Mouse (Mus musculus): ENCODE measurements around the gene Ptges2. TPM values are rescaled to one million over a fixed set of nuclear protein-coding genes. Genes with fewer than 3 reads are reported as not detected.
A peak's percentile ranks its signal among the peaks of the same experiment; 100 is the strongest.

The Ptges2 gene
- polyA plus RNA-seq, 1 experiment from 2014 or later: 40.5 TPM

DNA sequence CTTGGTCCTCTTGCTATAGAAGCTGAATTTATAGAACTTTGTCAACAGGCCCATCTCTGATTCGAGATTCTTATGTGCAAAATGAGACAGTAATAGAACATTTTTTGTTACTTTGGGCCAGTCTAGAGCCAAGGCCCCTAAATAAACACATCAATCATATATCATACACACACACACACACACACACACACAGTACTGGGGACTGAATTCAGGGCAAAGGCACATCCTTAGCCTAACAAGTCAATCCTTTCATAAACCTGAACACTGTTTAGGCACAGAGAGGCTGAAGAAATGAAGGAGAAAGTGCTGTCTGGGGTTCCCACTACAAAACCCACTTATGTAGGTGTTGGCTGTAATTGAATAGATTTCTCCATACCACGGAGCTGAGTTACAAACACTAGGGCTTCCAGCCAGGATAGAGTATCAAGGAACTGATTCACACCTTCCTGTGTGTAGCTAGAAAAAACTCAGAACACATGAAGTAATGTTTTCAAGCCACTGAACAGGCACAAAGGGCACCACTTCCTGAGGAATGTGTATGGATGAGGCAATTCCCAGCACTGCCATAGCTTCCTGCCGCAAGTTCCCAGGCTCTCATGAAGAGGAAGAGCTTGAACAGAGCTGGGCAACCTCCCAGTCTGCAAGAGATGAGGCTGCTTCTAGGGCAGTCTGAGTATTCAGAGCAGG is 41.1 kb downstream of the Ptges2 start:
- H3K36me3 ChIP-seq: no peaks in the 10 kb centered on the region
- no peaks in the 10 kb centered on the region for H3K9me3 ChIP-seq
- H3K9ac ChIP-seq: no peak overlapping the region
- WGBS: 63% methylated on average over 3 of the region's 3 CpGs
- 0 out of 2 replicates have a peak overlapping the region, but pooled peaks have one; percentile 5 for H3K27ac ChIP-seq
- no peaks in the 10 kb centered on the region for H3K27me3 ChIP-seq (replicated peaks)
- no peak for ATAC-seq (ENCODE audit: low FRiP score, low read depth)
- H3K4me2 ChIP-seq (replicated peaks): no peak overlapping the region
- no peak overlapping the region for H3K4me3 ChIP-seq
- H3K4me1 ChIP-seq: peaks cover 21% of the 10 kb centered on the region

DNA sequence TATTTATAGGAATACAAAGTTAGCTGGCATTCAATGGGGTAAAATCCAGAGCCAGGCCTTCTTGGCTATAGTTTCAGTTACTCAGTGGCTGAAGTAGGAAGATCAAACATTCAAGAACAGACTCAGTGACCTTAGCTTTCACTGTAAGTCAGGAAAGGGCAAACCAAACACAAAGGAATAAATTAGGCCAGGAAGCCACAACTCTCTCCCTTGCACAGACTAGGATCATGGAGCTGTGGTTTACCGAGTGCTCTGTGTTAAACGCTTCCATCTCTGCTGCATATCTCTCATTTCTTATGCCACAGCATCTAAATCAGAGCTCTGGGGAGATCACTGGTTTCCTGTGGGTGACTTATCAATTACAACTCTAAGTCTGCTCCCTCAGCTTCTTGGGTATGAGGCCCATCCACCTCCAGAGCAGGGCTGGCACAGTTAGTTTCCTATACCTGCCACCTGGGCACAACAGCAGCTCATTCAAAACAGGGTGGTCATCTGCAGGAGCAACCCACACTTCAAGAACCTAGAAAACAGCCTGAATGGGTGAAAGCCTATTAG is 42.0 kb downstream of the Ptges2 start:
- ATAC-seq (ENCODE audit: low FRiP score, low read depth): no peak
- no peaks in the 10 kb centered on the region for H3K36me3 ChIP-seq
- no peak overlapping the region for H3K4me2 ChIP-seq (replicated peaks)
- peaks cover 21% of the 10 kb centered on the region for H3K4me1 ChIP-seq
- WGBS: 65% methylated on average over 2 of the region's 2 CpGs
- no peak overlapping the region for H3K27ac ChIP-seq
- H3K4me3 ChIP-seq: no peak overlapping the region
- no peaks in the 10 kb centered on the region for H3K27me3 ChIP-seq (replicated peaks)
- peak overlapping the region; percentile 5; the same call in 1 of the 2 replicates for H3K9ac ChIP-seq
- no peaks in the 10 kb centered on the region for H3K9me3 ChIP-seq

DNA sequence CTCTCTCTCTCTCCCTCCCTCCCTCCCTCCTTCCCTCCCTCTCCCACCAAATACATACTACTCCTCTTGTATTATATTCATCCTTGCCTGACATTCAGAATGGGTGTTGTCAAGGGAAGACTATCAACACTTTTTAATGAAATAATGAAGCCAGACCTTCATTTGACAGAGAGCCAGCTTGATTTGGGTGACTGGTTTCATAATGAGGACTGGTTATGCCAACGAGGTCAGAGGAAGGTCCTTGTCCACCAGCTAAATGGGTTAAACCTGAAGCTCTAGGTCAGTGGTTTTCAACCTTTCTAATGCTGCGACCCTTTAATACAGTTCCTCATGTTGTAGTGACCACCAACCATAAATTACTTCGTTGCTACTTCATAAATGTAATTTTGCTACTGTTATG is 43.0 kb downstream of the Ptges2 start:
- no peak overlapping the region for H3K4me3 ChIP-seq
- no peaks in the 10 kb centered on the region for H3K27me3 ChIP-seq (replicated peaks)
- ATAC-seq (ENCODE audit: low FRiP score, low read depth): no peak
- no peak overlapping the region for H3K4me2 ChIP-seq (replicated peaks)
- no peaks in the 10 kb centered on the region for H3K9me3 ChIP-seq
- 81% methylated on average over 3 of the region's 3 CpGs for WGBS
- peaks cover 21% of the 10 kb centered on the region for H3K4me1 ChIP-seq
- H3K9ac ChIP-seq: no peak overlapping the region
- no peaks in the 10 kb centered on the region for H3K36me3 ChIP-seq
- H3K27ac ChIP-seq: no peak overlapping the region

DNA sequence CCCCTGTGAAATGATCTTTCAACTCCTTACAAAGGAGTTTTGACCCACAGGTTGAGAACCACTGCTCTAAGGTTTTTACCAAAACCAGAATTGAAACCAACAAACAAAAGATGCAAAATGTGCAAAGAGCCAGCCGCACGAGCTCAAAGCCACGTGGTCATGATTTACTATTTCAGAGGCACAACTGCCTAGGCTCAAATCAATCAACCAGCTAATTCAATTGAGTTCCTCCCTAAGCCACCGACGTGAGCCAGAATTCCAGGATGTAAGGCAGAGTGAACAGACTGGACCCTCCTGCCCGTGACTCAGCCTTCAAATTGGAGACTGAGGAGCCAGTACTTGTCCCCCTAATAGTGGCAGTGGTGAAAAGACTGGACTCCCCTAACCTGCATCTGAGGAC is 43.5 kb downstream of the Ptges2 start:
- no peak overlapping the region for H3K4me2 ChIP-seq (replicated peaks)

DNA sequence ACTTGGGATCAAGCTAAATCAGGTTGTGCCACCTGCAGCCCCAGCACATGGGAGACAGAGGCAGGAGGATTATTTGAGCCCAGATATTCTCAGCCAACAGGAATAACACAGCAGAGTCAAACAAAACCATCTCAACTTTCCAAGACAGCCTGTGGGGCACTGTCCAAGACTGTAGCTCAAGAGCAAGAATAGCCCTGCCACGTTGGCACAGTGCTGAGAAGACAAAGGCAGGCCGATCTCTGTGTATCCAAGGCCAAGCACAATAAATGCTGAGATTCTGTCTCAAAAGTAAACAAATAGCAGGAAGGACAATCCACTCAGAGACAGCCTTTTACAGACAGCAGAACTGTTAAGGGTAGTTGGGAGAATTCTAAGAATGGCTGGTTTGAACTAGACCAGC is 44.5 kb downstream of the Ptges2 start:
- no peak for ATAC-seq (ENCODE audit: low FRiP score, low read depth)
- peak overlapping the region; percentile 7; the same call in 1 of the 2 replicates for H3K4me3 ChIP-seq
- H3K27me3 ChIP-seq (replicated peaks): no peaks in the 10 kb centered on the region
- WGBS: 46% methylated on average over 2 of the region's 2 CpGs
- peaks cover 21% of the 10 kb centered on the region for H3K4me1 ChIP-seq
- no peak overlapping the region for H3K9ac ChIP-seq
- no peak overlapping the region for H3K27ac ChIP-seq
- H3K4me2 ChIP-seq (replicated peaks): no peak overlapping the region
- H3K36me3 ChIP-seq: peaks cover 3% of the 10 kb centered on the region
- H3K9me3 ChIP-seq: no peaks in the 10 kb centered on the region

More for the DNA sequence above, 43.5 kb downstream of the Ptges2 start:
- H3K9me3 ChIP-seq: no peaks in the 10 kb centered on the region
- peaks cover 21% of the 10 kb centered on the region for H3K4me1 ChIP-seq
- WGBS: 29% methylated on average over 6 of the region's 6 CpGs
- ATAC-seq (ENCODE audit: low FRiP score, low read depth): no peak
- H3K27ac ChIP-seq: no peak overlapping the region
- H3K9ac ChIP-seq: no peak overlapping the region
- H3K27me3 ChIP-seq (replicated peaks): no peaks in the 10 kb centered on the region
- H3K36me3 ChIP-seq: no peaks in the 10 kb centered on the region
- no peak overlapping the region for H3K4me3 ChIP-seq

DNA sequence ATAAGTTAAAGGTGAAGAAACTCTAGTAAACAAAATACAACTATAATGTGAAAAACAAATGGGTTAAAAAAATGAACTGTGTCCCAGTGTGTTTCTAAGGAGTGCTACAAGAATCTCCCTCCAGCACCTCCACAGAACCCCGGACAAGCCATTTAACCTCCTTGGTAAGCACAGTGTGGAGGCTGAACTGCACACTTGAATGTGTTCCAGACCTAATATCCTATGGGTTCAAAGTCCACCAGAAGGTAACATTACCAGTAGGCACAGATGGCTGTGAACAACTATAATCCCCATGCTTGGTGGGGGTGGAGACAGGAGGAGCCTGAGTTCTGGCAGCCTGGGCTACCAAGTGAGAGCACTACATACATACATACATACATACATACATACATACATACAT is 44.9 kb downstream of the Ptges2 start:
- peaks cover 3% of the 10 kb centered on the region for H3K36me3 ChIP-seq
- H3K4me2 ChIP-seq (replicated peaks): no peak overlapping the region

DNA sequence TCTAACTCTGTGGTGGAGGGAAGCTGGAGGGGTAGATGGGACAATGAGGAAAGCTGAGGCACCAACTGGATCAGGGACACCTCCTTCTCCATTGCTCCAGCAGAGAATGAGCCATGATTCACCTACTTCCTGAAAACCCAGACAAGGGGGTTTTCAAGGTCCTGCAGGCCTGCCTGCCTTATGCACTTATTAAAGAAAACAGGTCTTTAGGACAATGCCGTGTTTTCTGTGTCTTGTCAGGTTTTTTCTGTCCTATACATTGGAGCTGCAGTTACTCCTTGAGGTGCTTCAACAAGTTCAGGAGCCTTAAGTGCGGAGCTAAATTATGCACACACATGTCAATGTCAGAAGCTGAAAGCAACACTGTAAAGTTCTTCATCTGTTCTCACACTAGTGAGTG is 45.9 kb downstream of the Ptges2 start:
- H3K4me2 ChIP-seq (replicated peaks): no peak overlapping the region
- H3K27ac ChIP-seq: no peak overlapping the region
- ATAC-seq (ENCODE audit: low FRiP score, low read depth): no peak
- no peak overlapping the region for H3K4me3 ChIP-seq
- 93% methylated on average over 2 of the region's 2 CpGs for WGBS
- H3K36me3 ChIP-seq: peaks cover 3% of the 10 kb centered on the region
- no peaks in the 10 kb centered on the region for H3K9me3 ChIP-seq
- H3K4me1 ChIP-seq: peaks cover 21% of the 10 kb centered on the region
- H3K9ac ChIP-seq: no peak overlapping the region
- no peaks in the 10 kb centered on the region for H3K27me3 ChIP-seq (replicated peaks)

More for the DNA sequence above, 44.9 kb downstream of the Ptges2 start:
- H3K27me3 ChIP-seq (replicated peaks): no peaks in the 10 kb centered on the region
- no peak overlapping the region for H3K27ac ChIP-seq
- no peak overlapping the region for H3K4me3 ChIP-seq
- H3K4me1 ChIP-seq: peaks cover 21% of the 10 kb centered on the region
- H3K9me3 ChIP-seq: no peaks in the 10 kb centered on the region
- 76% methylated on average over 1 of the region's 1 CpGs for WGBS
- ATAC-seq (ENCODE audit: low FRiP score, low read depth): no peak
- no peak overlapping the region for H3K9ac ChIP-seq

DNA sequence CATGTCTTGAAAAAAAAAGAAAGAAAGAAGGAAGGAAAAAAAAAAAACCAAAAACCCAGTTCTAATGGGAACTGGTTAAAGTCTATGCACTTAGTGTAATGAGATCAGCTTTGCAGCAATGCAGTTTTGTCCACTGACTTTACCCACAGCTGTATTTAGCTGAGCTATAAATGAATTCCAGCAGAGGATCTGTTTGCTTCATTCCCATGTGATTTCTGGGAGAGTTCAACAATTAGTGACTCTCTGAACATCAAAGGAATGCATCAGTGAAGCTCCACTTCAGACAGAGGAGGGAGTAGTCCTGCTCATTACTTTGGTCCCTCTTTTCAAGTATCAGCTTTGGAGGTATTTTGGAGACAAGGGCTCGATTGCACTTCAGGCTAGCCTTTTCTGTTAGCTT is 49.8 kb downstream of the Ptges2 start:
- Histone ChIP-seq H3K9me3 (no peaks in the 10 kb centered on the region), H3K27me3 (replicated peaks) (no peaks in the 10 kb centered on the region), H3K9ac (no peak overlapping the region), H3K4me1 (peaks cover 17% of the 10 kb centered on the region), H3K4me2 (replicated peaks) (no peak overlapping the region), H3K27ac (no peak overlapping the region), H3K36me3 (peaks cover 3% of the 10 kb centered on the region), H3K4me3 (no peak overlapping the region)
- WGBS: 90% methylated on average over 1 of the region's 1 CpGs
- ATAC-seq (ENCODE audit: low FRiP score, low read depth): no peak

DNA sequence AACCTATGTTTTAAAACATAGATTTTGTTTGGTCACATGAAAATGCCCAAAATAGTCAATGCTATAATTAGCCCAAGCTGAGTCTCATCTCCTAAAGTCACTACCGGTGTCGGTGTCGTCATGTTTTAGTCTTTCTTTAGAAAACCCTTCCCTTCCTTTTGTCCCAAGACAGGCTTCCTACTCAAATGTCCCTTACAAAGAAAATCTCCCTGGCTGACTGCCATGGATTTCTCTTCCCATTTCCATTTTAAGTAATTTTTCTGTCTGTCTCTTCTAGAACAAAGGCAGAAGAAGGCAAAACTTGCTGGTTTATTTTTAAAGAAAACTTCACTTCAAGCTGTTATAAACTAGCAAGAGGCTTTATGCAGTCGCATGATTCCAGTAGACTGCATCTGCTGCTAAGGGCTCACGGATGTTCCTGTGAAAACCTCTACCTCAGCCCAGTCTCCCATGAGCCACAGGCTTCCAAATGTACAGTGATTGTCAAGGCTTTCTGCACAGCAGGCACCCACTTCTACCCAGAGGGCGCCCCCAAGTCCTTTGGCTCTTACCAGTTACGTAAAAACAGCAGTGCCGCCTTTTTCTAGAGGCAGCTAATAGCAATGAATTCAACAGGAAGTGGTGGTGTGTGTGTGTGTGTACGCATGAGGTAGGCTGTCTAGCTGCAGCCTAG is 51.7 kb downstream of the Ptges2 start:
- no peak overlapping the region for H3K27ac ChIP-seq
- H3K36me3 ChIP-seq: peaks cover 3% of the 10 kb centered on the region
- H3K27me3 ChIP-seq (replicated peaks): no peaks in the 10 kb centered on the region
- H3K4me3 ChIP-seq: no peak overlapping the region
- H3K4me1 ChIP-seq: peaks cover 18% of the 10 kb centered on the region
- no peak for ATAC-seq (ENCODE audit: low FRiP score, low read depth)
- no peaks in the 10 kb centered on the region for H3K9me3 ChIP-seq
- H3K4me2 ChIP-seq (replicated peaks): no peak overlapping the region
- WGBS: 78% methylated on average over 9 of the region's 9 CpGs
- H3K9ac ChIP-seq: no peak overlapping the region

DNA sequence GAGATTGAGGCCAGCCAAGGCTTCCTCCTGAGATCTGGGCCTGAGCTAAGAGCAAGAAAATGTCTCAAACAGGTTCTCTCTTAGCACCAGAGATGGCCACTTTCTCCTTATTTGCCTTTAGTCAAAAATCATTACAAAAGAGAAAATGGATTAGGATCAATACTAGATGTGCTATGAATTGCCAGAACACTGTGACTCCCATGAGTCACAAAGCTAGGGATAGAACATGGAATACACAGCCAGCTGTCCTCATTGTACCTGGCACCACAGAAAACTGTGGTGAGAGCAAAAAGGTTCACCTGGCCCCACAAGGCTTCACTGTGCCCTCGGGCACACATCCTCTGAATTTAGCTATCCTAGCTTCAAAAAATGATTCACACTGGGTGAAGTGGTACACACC is 52.8 kb downstream of the Ptges2 start:
- no peak for ATAC-seq (ENCODE audit: low FRiP score, low read depth)
- Histone ChIP-seq H3K4me2 (replicated peaks) (no peak overlapping the region), H3K9ac (no peak overlapping the region), H3K9me3 (no peaks in the 10 kb centered on the region), H3K4me3 (no peak overlapping the region), H3K36me3 (peaks cover 3% of the 10 kb centered on the region), H3K4me1 (peaks cover 25% of the 10 kb centered on the region), H3K27me3 (replicated peaks) (no peaks in the 10 kb centered on the region), H3K27ac (no peak overlapping the region)
- WGBS: 92% methylated on average over 1 of the region's 1 CpGs

DNA sequence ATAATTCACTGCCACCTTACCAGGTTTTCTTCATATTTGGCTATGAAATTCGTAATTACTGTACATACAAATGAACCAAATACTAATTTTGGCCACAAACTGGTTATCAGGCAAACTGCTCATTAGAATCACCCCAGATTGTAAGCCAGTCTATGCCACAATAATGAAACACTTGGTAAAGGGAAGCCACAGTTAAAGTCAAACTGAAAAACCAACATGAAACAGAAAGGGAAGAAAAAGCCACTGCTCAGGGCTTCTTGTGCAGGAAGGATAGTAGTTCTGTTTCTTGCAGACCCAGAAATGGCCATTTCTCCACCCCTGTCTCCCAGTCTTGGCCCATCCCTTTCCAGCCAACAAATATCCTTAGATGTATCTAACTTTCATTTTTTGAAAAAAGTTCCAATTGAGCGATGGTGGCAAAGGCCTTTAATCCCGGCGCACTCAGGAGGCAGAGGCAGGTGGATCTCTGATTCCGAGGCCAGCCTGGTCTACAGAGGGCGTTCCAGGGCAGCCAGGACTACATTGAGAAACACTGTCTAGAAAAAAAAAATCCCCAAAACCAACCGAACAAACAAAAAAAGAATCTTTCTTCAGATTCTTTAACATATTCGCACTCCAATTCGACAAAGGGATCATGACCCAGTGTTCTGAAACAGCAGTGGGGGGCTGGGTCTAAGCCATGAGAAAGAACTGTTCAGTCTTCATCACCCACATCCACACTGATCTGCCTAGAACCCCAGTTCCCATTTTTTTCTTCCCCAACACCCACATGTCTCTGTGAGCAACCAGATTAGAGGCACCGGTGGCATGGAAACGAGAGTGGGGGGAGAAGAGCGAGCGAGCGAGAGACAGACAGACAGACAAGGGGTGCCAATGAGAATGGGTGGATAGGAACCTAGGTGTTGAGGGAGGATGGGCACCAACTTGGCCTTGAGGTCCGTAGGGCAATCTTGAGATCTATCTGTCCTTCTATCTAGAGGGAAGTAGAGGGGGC is 54.4 kb downstream of the Ptges2 start, which contains the start of gene Naif1:
Gene Naif1 (plus strand): TSS at position 697 of the 994 bp plus-strand sequence.
- Histone ChIP-seq H3K27ac (peak within 1 kb of the TSS; percentile 69; the same call in 1 of the 2 replicates), H3K4me3 (peak within 1 kb of the TSS; percentile 75), H3K9me3 (no peaks in the 10 kb centered on the region), H3K9ac (peak within 1 kb of the TSS; percentile 79), H3K4me1 (peaks cover 36% of the 10 kb centered on the region), H3K4me2 (replicated peaks) (peak within 1 kb of the TSS; percentile 86), H3K27me3 (replicated peaks) (no peaks in the 10 kb centered on the region), H3K36me3 (peaks cover 3% of the 10 kb centered on the region; the same call in 1 of the 2 replicates)
- 83% methylated on average over 15 of the region's 15 CpGs for WGBS
- ATAC-seq (ENCODE audit: low FRiP score, low read depth): no peak

Measured in neural tube, embryonic 12.5 days (tissue).